Mouse (Mus musculus) small intestine, adult 2 months (tissue): ENCODE results near the gene Rab22a. TPM values are rescaled to one million over a fixed set of nuclear protein-coding genes. Genes with fewer than 3 reads are reported as not detected.

Experiments
- H3K27ac ChIP-seq: fragments of 200-500 bp; 2 replicates; pipeline ENCODE4 v1.5.1; 2012; ENCODE audit warnings: low read depth, low read length, control low read depth, inconsistent platforms; ENCODE audit not compliant: insufficient read depth
- H3K27me3 ChIP-seq: fragments of 200-500 bp; 2 replicates; pipeline ENCODE4 v1.6.1; 2012; ENCODE audit warnings: mild to moderate bottlenecking, moderate library complexity, low read length, inconsistent platforms; ENCODE audit not compliant: control insufficient read depth, insufficient read depth
- H3K36me3 ChIP-seq: fragments of 200-500 bp; 2 replicates; pipeline ENCODE4 v1.6.1; 2012; ENCODE audit warnings: mild to moderate bottlenecking, low read length, control low read depth, inconsistent platforms; ENCODE audit not compliant: control insufficient read depth, insufficient read depth
- H3K4me1 ChIP-seq: fragments of 200-500 bp; 2 replicates; pipeline ENCODE4 v1.6.1; 2012; ENCODE audit warnings: low read length, inconsistent platforms, mixed read lengths; ENCODE audit not compliant: control insufficient read depth, insufficient read depth, insufficient read length
- H3K4me3 ChIP-seq: fragments of 200-500 bp; 2 replicates; pipeline ENCODE4 v1.5.1; 2012; ENCODE audit warnings: low read depth, mild to moderate bottlenecking, control low read depth, inconsistent platforms, low read length, moderate library complexity
- CTCF ChIP-seq: fragments of 200-500 bp; IDR thresholded peaks from 2 replicates; pipeline ENCODE4 v1.5.1; 2012; ENCODE audit warnings: low read depth, mild to moderate bottlenecking, control low read depth, inconsistent platforms, low read length, moderate library complexity, mixed read lengths; ENCODE audit not compliant: insufficient replicate concordance, insufficient read length; ENCODE audit errors: extremely low read depth
- POLR2A ChIP-seq: fragments of 200-500 bp; IDR thresholded peaks from 2 replicates; pipeline ENCODE4 v1.6.1; 2012; ENCODE audit warnings: low read depth, mild to moderate bottlenecking, control low read depth, inconsistent platforms, low read length, moderate library complexity
- WGBS: fragments of 180-500 bp; shearing (Covaris S2); methylation state at CpG from one replicate; pipeline ENCODE4 v1.1.7; 2018; 5-methylcytosine and 5-hydroxymethylcytosine counted together
- polyA plus RNA-seq: library from polyadenylated mRNA; depleted of rRNA; stranded (reverse); fragments of >200 nt; gene quantifications from 2 replicates; pipeline ENCODE4 v1.2.3, GENCODE M21; 2012

Rab22a gene
- polyA plus RNA-seq, 1 experiment: 76.4 TPM

- Histone ChIP-seq H3K4me3 (no peak overlapping the region), H3K27me3 (no peaks in the 10 kb centered on the region), H3K36me3 (peaks cover 8% of the 10 kb centered on the region), H3K27ac (no peak overlapping the region), H3K4me1 (peaks cover 3% of the 10 kb centered on the region; the same call in 1 of the 2 replicates)
- 68% methylated on average over 2 of the region's 2 CpGs for WGBS
- TF ChIP-seq CTCF (no peak), POLR2A (no peak)
These were observed 12.9 kb downstream of the Rab22a start for GRCm38 (mm10) chr2:173672328-173672896.

DNA sequence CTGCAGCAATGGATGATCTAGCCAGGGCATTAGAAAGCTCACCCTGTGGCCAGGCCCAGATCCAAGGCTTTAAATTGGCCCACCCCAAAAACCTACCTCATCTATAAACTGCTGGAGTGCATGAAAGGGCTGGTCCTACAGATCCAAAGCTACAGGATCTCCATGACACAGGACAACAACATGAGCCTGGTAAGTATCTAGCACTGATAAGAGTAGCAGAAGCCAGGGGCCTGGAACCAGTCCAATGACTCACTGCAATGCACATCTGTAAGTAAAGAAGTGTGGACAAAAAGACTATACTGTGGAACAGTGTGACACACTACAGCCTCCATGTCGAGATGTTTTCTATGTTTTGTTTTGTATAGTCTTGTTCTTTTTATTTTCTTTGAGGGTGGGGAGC, 13.9 kb downstream of the Rab22a start:
- TF ChIP-seq POLR2A: no peak
- no peak for TF ChIP-seq CTCF
- H3K36me3 ChIP-seq: peaks cover 4% of the 10 kb centered on the region
- 69% methylated on average over 1 of the region's 1 CpGs for WGBS
- H3K4me1 ChIP-seq: peaks cover 5% of the 10 kb centered on the region
- H3K27me3 ChIP-seq: no peaks in the 10 kb centered on the region
- H3K27ac ChIP-seq: no peak overlapping the region
- H3K4me3 ChIP-seq: no peak overlapping the region

DNA sequence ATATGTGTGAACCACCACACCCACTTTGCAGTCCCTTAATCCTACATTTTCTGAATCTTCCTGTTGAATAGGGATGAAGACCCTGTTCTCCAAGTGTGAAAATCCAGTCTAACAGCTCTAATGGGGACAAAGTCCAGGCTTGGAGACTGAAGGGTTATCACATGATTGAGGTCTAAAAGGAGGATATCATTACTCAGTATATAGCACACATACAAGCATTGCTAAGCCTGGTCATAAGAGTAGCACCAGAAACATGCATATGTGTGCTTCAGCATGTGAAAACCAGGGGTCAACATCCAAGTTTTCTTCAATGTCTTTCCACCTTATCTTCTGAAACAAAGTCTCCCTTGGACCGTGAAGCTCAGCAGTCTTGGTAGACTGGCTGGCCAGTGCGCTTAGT, 19.0 kb downstream of the Rab22a start:
- Histone ChIP-seq H3K36me3 (peaks cover 3% of the 10 kb centered on the region), H3K4me3 (no peak overlapping the region), H3K4me1 (peaks cover 17% of the 10 kb centered on the region), H3K27me3 (no peaks in the 10 kb centered on the region), H3K27ac (peak overlapping the region; percentile 42; the same call in 1 of the 2 replicates)
- TF ChIP-seq POLR2A: no peak
- TF ChIP-seq CTCF: no peak
- 73% methylated on average over 2 of the region's 2 CpGs for WGBS

DNA sequence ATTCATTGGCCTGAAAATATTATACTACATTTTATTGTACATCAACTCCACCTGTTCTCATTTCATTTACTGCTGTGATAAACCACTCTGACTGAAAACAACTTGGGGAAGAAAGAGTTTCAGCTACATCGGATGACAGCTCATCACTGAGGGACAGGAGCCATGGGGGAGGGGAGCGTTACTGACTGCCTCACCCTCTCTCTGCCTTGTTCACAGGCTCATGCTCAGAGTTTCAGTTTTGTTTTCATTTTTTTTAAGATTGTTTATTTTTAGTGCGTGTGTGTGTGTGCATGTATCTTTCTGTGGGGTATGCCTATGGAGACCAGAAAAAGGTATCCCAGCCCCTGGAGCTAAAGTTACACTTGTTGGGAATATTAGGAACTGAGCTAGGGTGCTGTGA, 19.7 kb downstream of the Rab22a start:
- WGBS: 37% methylated on average over 3 of the region's 3 CpGs
- Histone ChIP-seq H3K36me3 (peaks cover 2% of the 10 kb centered on the region), H3K4me1 (peaks cover 17% of the 10 kb centered on the region), H3K4me3 (no peak overlapping the region), H3K27me3 (no peaks in the 10 kb centered on the region), H3K27ac (no peak overlapping the region)
- TF ChIP-seq CTCF (no peak), POLR2A (no peak)

DNA sequence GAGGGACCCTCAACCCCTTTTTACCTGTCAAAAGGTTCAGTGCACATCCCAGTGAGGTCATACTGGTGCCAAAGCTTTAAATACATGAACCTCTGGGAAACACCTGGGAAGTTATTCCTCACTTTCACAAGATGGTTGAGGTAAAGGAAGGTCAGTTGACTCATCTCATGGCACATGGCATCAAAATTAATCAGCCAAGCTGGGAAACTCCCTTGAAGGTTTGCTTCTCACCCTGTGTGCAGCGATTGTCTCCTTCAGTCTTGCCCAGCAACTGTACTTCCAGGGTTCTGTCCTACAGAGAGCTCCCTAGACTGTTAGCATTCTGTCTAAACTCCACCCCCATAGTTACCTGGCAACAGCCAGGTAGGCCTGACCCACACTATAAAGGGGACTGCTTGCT, 20.6 kb downstream of the Rab22a start:
- Histone ChIP-seq H3K27ac (no peak overlapping the region), H3K36me3 (0 out of 2 replicates have a peak, but pooled peaks cover 1% of the 10 kb centered on the region), H3K4me3 (no peak overlapping the region), H3K27me3 (no peaks in the 10 kb centered on the region), H3K4me1 (peaks cover 17% of the 10 kb centered on the region)
- 50% methylated on average over 1 of the region's 1 CpGs for WGBS
- TF ChIP-seq POLR2A (no peak), CTCF (no peak)

- Histone ChIP-seq H3K4me3 (no peak overlapping the region), H3K36me3 (0 out of 2 replicates have a peak, but pooled peaks cover 2% of the 10 kb centered on the region), H3K27ac (no peak overlapping the region), H3K4me1 (peaks cover 25% of the 10 kb centered on the region), H3K27me3 (no peaks in the 10 kb centered on the region)
- TF ChIP-seq POLR2A: no peak
- TF ChIP-seq CTCF: no peak
- WGBS: 26% methylated on average over 10 of the region's 10 CpGs
These were observed 23.2 kb downstream of the Rab22a start for GRCm38 (mm10) chr2:173682773-173683172.

DNA sequence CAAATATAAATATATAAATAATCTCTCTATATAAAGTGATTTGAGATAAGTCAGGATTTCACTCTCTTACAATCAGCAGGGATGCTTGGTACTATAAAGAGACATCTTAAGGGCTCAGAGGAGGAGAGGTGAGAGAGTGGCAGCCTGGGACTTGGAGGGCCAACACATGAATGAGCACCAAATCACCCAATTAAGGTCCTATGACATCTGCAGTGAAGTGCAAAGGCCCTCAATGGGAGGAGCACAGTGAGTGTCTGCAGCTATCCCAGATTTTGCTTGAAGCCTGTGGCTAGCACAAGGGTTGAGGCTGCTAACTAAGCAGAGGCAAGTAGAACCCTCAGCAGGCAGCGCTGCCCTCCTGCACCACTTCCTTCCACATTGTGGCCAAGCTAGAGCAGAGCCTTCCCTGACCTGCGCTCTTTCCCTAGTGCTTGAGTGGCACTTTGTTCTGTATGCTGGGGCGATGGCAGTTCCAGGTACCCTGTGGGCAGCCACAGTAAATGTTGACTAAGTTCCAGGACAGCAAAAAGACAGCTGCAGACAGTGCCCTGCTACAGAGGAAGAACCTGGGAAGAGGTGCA, 26.3 kb downstream of the Rab22a start:
- Histone ChIP-seq H3K27ac (no peak overlapping the region), H3K27me3 (no peaks in the 10 kb centered on the region), H3K4me3 (no peak overlapping the region), H3K36me3 (peaks cover 20% of the 10 kb centered on the region), H3K4me1 (peaks cover 15% of the 10 kb centered on the region)
- TF ChIP-seq POLR2A: no peak
- no peak for TF ChIP-seq CTCF
- 90% methylated on average over 3 of the region's 3 CpGs for WGBS
